Mouse (Mus musculus) C2C12 (cell line): ENCODE measurements around the gene AI467606. TPM values are rescaled to one million over a fixed set of nuclear protein-coding genes. Genes with fewer than 3 reads are reported as not detected.

Experiments used
- H3K27me3 ChIP-seq: one replicate; pipeline ENCODE4 v1.6.1; 2011; ENCODE audit not compliant: control insufficient read depth, insufficient read depth, insufficient read length
- H3K36me3 ChIP-seq: one replicate; pipeline ENCODE4 v1.6.1; 2011; ENCODE audit not compliant: control insufficient read depth, insufficient read depth
- H3K4me3 ChIP-seq: one replicate; pipeline ENCODE4 v1.5.1; 2011; ENCODE audit warnings: mild to moderate bottlenecking, control low read depth; ENCODE audit not compliant: poor library complexity, insufficient read depth, severe bottlenecking
- H3K79me2 ChIP-seq: one replicate; pipeline ENCODE4 v1.6.1; 2011; ENCODE audit not compliant: control insufficient read depth, insufficient read depth
- H3K79me3 ChIP-seq: one replicate; pipeline ENCODE4 v1.6.1; 2011; ENCODE audit warnings: low read depth, control low read depth
- H3ac ChIP-seq: one replicate; pipeline ENCODE3; 2011; ENCODE audit warnings: low read depth; ENCODE audit not compliant: control insufficient read depth, insufficient read length
- CEBPB ChIP-seq: IDR thresholded peaks from one replicate; pipeline ENCODE4 v1.6.1; 2011; ENCODE audit warnings: low read depth, mild to moderate bottlenecking, control low read depth, moderate library complexity
- CTCF ChIP-seq: IDR thresholded peaks from one replicate; pipeline ENCODE4 v1.5.1; 2011; ENCODE audit not compliant: control insufficient read depth, insufficient read depth, insufficient read length
- FOSL1 ChIP-seq: IDR thresholded peaks from one replicate; pipeline ENCODE4 v1.8.0; 2011; ENCODE audit warnings: mild to moderate bottlenecking, low read length; ENCODE audit not compliant: poor library complexity, insufficient read depth, severe bottlenecking
- MAX ChIP-seq: IDR thresholded peaks from one replicate; pipeline ENCODE4 v1.6.1; 2011; ENCODE audit warnings: mild to moderate bottlenecking, control low read depth
- MYOD1 ChIP-seq: IDR thresholded peaks from one replicate; pipeline ENCODE4 v1.6.1; 2011; ENCODE audit warnings: low read depth; ENCODE audit not compliant: control insufficient read depth, insufficient read length
- MYOG ChIP-seq: IDR thresholded peaks from one replicate; pipeline ENCODE4 v1.6.1; 2011; ENCODE audit not compliant: control insufficient read depth, insufficient read length; ENCODE audit errors: extremely low read depth
- USF1 ChIP-seq: IDR thresholded peaks from one replicate; pipeline ENCODE4 v1.6.1; 2011; ENCODE audit warnings: low read depth, mild to moderate bottlenecking, control low read depth, moderate library complexity
- polyA plus RNA-seq: library from polyadenylated mRNA; unstranded; fragments of >200 nt; fragmentation: generic; extraction: Trizol; gene quantifications from one replicate; pipeline ENCODE4 v1.2.1, GENCODE M21; 2012; ENCODE audit warnings: missing spikeins

The AI467606 gene
- polyA plus RNA-seq, 1 experiment = 34.0 TPM

GRCm38 (mm10) chr7:127070871-127071413 lies 20.2 kb upstream of the AI467606 start:
- H3ac ChIP-seq = no peak overlapping the region
- no peaks in the 10 kb centered on the region for H3K79me2 ChIP-seq
- TF ChIP-seq CEBPB (no peak), MYOD1 (peak; percentile 5), USF1 (no peak), FOSL1 (no peak), MYOG (no peak), MAX (peak; percentile 8)
- H3K4me3 ChIP-seq = no peak overlapping the region
- H3K79me3 ChIP-seq = no peaks in the 10 kb centered on the region
- no peaks in the 10 kb centered on the region for H3K36me3 ChIP-seq
- no peaks in the 10 kb centered on the region for H3K27me3 ChIP-seq

- H3K36me3 ChIP-seq = no peaks in the 10 kb centered on the region
- H3K27me3 ChIP-seq = no peaks in the 10 kb centered on the region
- no peaks in the 10 kb centered on the region for H3K79me2 ChIP-seq
Observed at GRCm38 (mm10) chr7:127073221-127073620, 17.9 kb upstream of the AI467606 start.

GRCm38 (mm10) chr7:127076188-127076587 lies 15.0 kb upstream of the AI467606 start:
- H3K79me3 ChIP-seq = no peaks in the 10 kb centered on the region
- no peaks in the 10 kb centered on the region for H3K79me2 ChIP-seq
- TF ChIP-seq MYOG (no peak), MYOD1 (no peak), USF1 (no peak), CEBPB (no peak), CTCF (no peak)
- H3K36me3 ChIP-seq = no peaks in the 10 kb centered on the region
- H3ac ChIP-seq = no peak overlapping the region
- H3K27me3 ChIP-seq = no peaks in the 10 kb centered on the region
- no peak overlapping the region for H3K4me3 ChIP-seq

More at GRCm38 (mm10) chr7:127073221-127073620, 17.9 kb upstream of the AI467606 start:
- no peaks in the 10 kb centered on the region for H3K79me3 ChIP-seq
- no peak overlapping the region for H3ac ChIP-seq
- no peak overlapping the region for H3K4me3 ChIP-seq
- TF ChIP-seq MYOG = no peak
- no peak for TF ChIP-seq CEBPB
- no peak for TF ChIP-seq FOSL1
- no peak for TF ChIP-seq MAX
- TF ChIP-seq MYOD1 = no peak
- no peak for TF ChIP-seq CTCF
- TF ChIP-seq USF1 = no peak

GRCm38 (mm10) chr7:127077692-127078091 lies 13.5 kb upstream of the AI467606 start:
- Histone ChIP-seq H3K4me3 (no peak overlapping the region), H3K79me3 (no peaks in the 10 kb centered on the region), H3K79me2 (no peaks in the 10 kb centered on the region), H3K27me3 (no peaks in the 10 kb centered on the region), H3K36me3 (no peaks in the 10 kb centered on the region), H3ac (no peak overlapping the region)
- TF ChIP-seq MYOG (no peak), MAX (no peak)

- TF ChIP-seq FOSL1 (no peak), MYOG (no peak), CTCF (no peak), MYOD1 (no peak), USF1 (no peak), MAX (no peak), CEBPB (no peak)
- H3K79me2 ChIP-seq = no peaks in the 10 kb centered on the region
- H3K27me3 ChIP-seq = no peaks in the 10 kb centered on the region
- H3K4me3 ChIP-seq = no peak overlapping the region
- no peak overlapping the region for H3ac ChIP-seq
- no peaks in the 10 kb centered on the region for H3K79me3 ChIP-seq
- no peaks in the 10 kb centered on the region for H3K36me3 ChIP-seq
Observed at GRCm38 (mm10) chr7:127080045-127080444, 11.1 kb upstream of the AI467606 start.

- H3ac ChIP-seq = no peak overlapping the region
- no peaks in the 10 kb centered on the region for H3K27me3 ChIP-seq
- TF ChIP-seq CTCF (no peak), MYOD1 (peak; percentile 17)
- H3K36me3 ChIP-seq = no peaks in the 10 kb centered on the region
- no peaks in the 10 kb centered on the region for H3K79me2 ChIP-seq
- no peaks in the 10 kb centered on the region for H3K79me3 ChIP-seq
- no peak overlapping the region for H3K4me3 ChIP-seq
Observed at GRCm38 (mm10) chr7:127082271-127082670, 8.9 kb upstream of the AI467606 start.
